Mouse (Mus musculus) brain, embryonic 14.5 days (tissue): ENCODE measurements around the gene Bmp4.

ENCODE experiments used
- CTCF ChIP-seq: fragments of 200-500 bp; IDR thresholded peaks from 2 replicates; pipeline ENCODE4 v1.5.1; 2012; ENCODE audit warnings: inconsistent platforms, mild to moderate bottlenecking, moderate library complexity, borderline replicate concordance; ENCODE audit not compliant: insufficient read depth, insufficient read length; ENCODE audit errors: extremely low read depth
- POLR2A ChIP-seq: fragments of 200-500 bp; IDR thresholded peaks from 2 replicates; pipeline ENCODE4 v1.6.1; 2012; ENCODE audit warnings: mild to moderate bottlenecking, inconsistent platforms, borderline replicate concordance; ENCODE audit not compliant: poor library complexity, insufficient read depth, insufficient read length, severe bottlenecking; ENCODE audit errors: extremely low read depth

DNA sequence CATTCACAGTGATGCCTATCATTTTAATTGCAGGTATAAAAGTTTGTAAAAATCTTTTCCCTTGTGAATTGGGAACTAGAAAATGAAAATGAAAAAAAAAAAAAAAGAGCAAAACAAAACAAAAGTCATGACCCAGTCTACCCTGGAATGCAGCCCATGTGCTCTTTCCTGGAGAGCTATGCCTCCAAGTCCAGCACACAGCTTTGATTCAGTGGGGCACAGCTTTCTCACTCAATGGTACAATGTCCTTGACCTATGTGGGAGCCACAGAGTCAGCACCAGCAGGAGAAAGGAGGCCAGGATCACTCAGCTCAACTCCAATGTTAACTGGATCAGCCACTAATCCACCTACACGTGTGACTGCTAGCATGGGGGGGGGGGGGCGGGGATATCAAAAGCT, 9.5 kb upstream of the Bmp4 start:
- TF ChIP-seq POLR2A (no peak), CTCF (no peak)
